Mouse (Mus musculus) heart, adult 2 months (tissue): Measurements from ENCODE around the gene Kctd13.

ENCODE experiments used
- CTCF ChIP-seq: fragments of 200-600 bp; IDR thresholded peaks from 2 replicates; pipeline ENCODE4 v1.8.1; 2022; ENCODE audit warnings: antibody characterized with exemption, mild to moderate bottlenecking, moderate library complexity
- EP300 ChIP-seq: fragments of 200-500 bp; IDR thresholded peaks from 2 replicates; pipeline ENCODE4 v1.6.1; 2011; ENCODE audit warnings: low read depth, low read length, control low read depth; ENCODE audit not compliant: insufficient read depth
- POLR2A ChIP-seq: fragments of 200-500 bp; IDR thresholded peaks from 2 replicates; pipeline ENCODE4 v1.6.1; 2011; ENCODE audit warnings: mild to moderate bottlenecking, low read depth, low read length, control low read depth; ENCODE audit not compliant: insufficient read depth

DNA sequence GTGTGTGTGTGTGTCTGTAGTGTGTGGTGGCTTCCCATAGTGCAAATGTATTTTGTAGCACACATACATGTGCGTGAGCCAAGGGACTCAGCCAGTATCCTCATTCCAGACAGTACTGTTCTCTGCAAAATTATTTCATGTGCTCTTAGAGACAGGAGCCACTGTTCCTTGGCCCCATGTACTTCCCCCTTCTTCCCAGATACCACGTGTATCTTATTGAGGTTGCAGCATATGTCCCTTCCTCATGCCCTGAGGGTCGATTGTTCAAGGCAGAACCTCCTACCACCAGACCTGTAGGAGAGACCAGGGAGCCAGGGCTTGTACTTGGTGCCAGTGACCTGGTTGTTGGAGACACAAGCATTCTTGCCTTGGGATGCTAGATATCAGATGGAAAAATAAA is 26.4 kb downstream of the Kctd13 start:
- TF ChIP-seq CTCF (no peak), POLR2A (no peak), EP300 (no peak)
